Mouse (Mus musculus) C3H10T1/2 (cell line): ENCODE measurements around the gene Gm7945. TPM values are rescaled to one million over a fixed set of nuclear protein-coding genes. Genes with fewer than 3 reads are reported as not detected.

Experiments
- polyA plus RNA-seq, 2 experiments: library from polyadenylated mRNA; unstranded; fragments of >200 nt; fragmentation: generic; extraction: Trizol; gene quantifications; one replicate each; pipeline ENCODE4 v1.2.1; 2012; ENCODE audit warnings: missing spikeins in 2 of 2

Gene Gm7945
- not detected for polyA plus RNA-seq

DNA sequence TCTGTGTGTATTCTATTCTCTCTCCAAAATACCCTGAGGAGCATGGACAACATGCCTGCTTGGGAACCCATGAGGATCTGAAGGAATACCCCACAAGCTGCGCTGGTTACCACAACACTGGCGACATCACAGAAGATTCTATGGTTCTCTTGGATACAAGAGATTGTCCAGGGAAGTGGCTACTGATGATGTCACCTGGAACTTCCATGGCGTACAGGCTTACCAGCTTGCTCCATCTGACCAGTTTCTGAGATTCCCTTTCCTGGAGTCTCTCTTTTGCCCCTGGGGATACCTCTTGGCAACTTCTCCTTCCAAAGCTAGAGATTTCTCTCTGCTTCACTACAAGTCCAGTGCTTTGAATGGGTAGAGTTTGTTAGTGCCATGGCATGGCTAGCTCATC is at the start of gene Gm7945:
TSS of gene Gm7945 (minus strand) at position 101 of the 400 bp plus-strand sequence.

DNA sequence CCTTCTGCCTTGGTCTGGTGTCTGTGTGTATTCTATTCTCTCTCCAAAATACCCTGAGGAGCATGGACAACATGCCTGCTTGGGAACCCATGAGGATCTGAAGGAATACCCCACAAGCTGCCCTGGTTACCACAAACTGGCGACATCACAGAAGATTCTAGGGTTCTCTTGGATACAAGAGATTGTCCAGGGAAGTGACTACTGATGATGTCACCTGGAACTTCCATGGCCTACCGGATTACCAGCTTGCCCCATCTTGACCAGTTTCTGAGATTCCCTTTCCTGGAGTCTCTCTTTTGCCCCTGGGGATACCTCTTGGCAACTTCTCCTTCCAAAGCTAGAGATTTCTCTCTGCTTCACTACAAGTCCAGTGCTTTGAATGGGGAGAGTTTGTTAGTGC is 22.0 kb upstream of the Gm7945 start, which contains the start of gene Gm6482:
TSS of gene Gm6482 (minus strand) at position 101 of the 400 bp plus-strand sequence.

DNA sequence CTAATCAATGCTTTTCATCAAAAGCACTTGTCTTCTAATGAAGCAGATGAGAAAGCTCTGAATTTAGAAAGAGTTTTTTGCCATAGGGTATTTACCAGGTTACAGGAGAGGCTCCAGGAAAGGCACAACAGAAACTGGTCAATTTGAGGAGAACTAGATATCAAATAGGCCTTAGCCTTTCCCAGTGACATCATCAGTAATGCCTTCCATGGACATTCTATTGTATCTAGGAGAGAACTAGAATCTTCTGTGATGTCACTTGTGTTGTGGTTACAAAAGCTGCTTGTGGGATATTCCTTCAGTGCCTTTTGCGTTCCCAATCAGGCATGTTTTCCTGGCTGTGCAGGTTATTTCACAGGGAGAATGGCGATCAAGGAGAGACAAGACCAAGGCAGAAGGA is 37.9 kb downstream of the Gm7945 start, which contains the start of gene Gm5798:
TSS of gene Gm5798 (plus strand) at position 301 of the 400 bp plus-strand sequence.

Other genes with a start within 250 kb of the Gm7945 start
- gene Mbl1, start 234.9 kb downstream of the Gm7945 start, polyA plus RNA-seq = not detected
- gene Sftpd, start 201.2 kb downstream of the Gm7945 start, polyA plus RNA-seq = not detected
- gene Gm2832, start 107.6 kb downstream of the Gm7945 start, polyA plus RNA-seq = not detected
- gene Gm5798, start 37.8 kb downstream of the Gm7945 start, polyA plus RNA-seq = not detected
- not detected for gene Gm6482, start 21.9 kb upstream of the Gm7945 start, polyA plus RNA-seq
- gene Gm7954, start 67.1 kb upstream of the Gm7945 start, polyA plus RNA-seq = not detected
- not detected for gene Gm3486, start 103.1 kb upstream of the Gm7945 start, polyA plus RNA-seq
- not detected for gene Gm7970, start 169.2 kb upstream of the Gm7945 start, polyA plus RNA-seq
- not detected for gene 1700049E17Rik2, start 186.8 kb upstream of the Gm7945 start, polyA plus RNA-seq
- not detected for gene Gm3072, start 238.2 kb upstream of the Gm7945 start, polyA plus RNA-seq